Comparison of ENCODE assay signal across 9 mouse cellular contexts in genomic region chr5:67048003-67048402, GRCm38 (mm10). TPM values are rescaled to one million over a fixed set of nuclear protein-coding genes. Genes with fewer than 3 reads are reported as not detected.
DNase-seq lines count a peak whose midpoint lies in the region; ATAC-seq lines count a peak whose summit lies in the region.
"Had no signal": no experiment of that assay in that cellular context is flagged by ENCODE, and none has a peak within 500 bp of the region (broad histone marks: within the 10 kb centered on the region; RNA-seq: fewer than 3 reads in every experiment).

No protein-coding gene starts in this region.

- intact Hi-C loops in heart, postnatal 25 days (cut with DNase I), result loop anchor here (5.0 kb wide), 1 partner anchor 184 kb away; no protein-coding TSS in a partner anchor

- H3K27me3 ChIP-seq in embryonic facial prominence, embryonic 14.5 days (replicated peaks; ENCODE audit: control insufficient read depth, insufficient read depth, low read length), result no peaks in the 10 kb centered on the region
- no peaks in the 10 kb centered on the region for H3K27me3 ChIP-seq in kidney, embryonic 16.5 days (ENCODE audit: insufficient read depth, low read length)
- no peaks in the 10 kb centered on the region for H3K27me3 ChIP-seq in midbrain, embryonic 11.5 days (ENCODE audit: control insufficient read depth, insufficient read depth, low read length)
- H3K27me3 ChIP-seq: embryonic facial prominence, embryonic 13.5 days had no signal

- peak; percentile 67; the same call in 1 of the 2 replicates for ATAC-seq in embryonic facial prominence, embryonic 14.5 days (ENCODE audit: low read depth)
- 0 out of 2 replicates have a peak, but pooled peaks have one; percentile 46 for ATAC-seq in kidney, embryonic 16.5 days (ENCODE audit: low FRiP score, low TSS enrichment)
- peak; percentile 59 for ATAC-seq in midbrain, embryonic 11.5 days (ENCODE audit: low FRiP score)

- 14% methylated on average over 4 of the region's 4 CpGs for WGBS in embryonic facial prominence, embryonic 14.5 days
- 18% methylated on average over 4 of the region's 4 CpGs for WGBS in kidney, embryonic 16.5 days
- WGBS in midbrain, embryonic 11.5 days, result 11% methylated on average over 4 of the region's 4 CpGs

- no peak overlapping the region for H3K4me2 ChIP-seq in embryonic facial prominence, embryonic 14.5 days (ENCODE audit: low read depth, low read length)
- no peak overlapping the region for H3K4me2 ChIP-seq in kidney, embryonic 16.5 days (replicated peaks; ENCODE audit: low read depth, low read length)
- no peak overlapping the region for H3K4me2 ChIP-seq in midbrain, embryonic 11.5 days
- H3K4me2 ChIP-seq: embryonic facial prominence, embryonic 13.5 days had no signal

- DNase-seq in heart, adult 11 months, result peak; percentile 61
- DNase-seq in heart, postnatal 25 days (ENCODE audit: low spot score), result no peak
- peak; percentile 64 for DNase-seq in A20 (ENCODE audit: low read depth, low spot score)
- peak; percentile 28 for DNase-seq in adrenal gland, postnatal 25 days
- DNase-seq in embryonic facial prominence, embryonic 14.5 days (ENCODE audit: low spot score), result peak; percentile 87
- DNase-seq in midbrain, embryonic 11.5 days (ENCODE audit: low spot score, missing footprints), result peak; percentile 96
- DNase-seq in spleen, adult 12 weeks (ENCODE audit: low spot score), result no peak

- H3K9me3 ChIP-seq in embryonic facial prominence, embryonic 14.5 days (ENCODE audit: control insufficient read depth, low read length), result no peaks in the 10 kb centered on the region
- no peaks in the 10 kb centered on the region for H3K9me3 ChIP-seq in kidney, embryonic 16.5 days (ENCODE audit: low read length)
- no peaks in the 10 kb centered on the region for H3K9me3 ChIP-seq in midbrain, embryonic 11.5 days (ENCODE audit: control insufficient read depth, low read length)
- H3K9me3 ChIP-seq: embryonic facial prominence, embryonic 13.5 days had no signal

- H3K9ac ChIP-seq in embryonic facial prominence, embryonic 14.5 days (ENCODE audit: low read depth, low read length), result no peak overlapping the region
- no peak overlapping the region for H3K9ac ChIP-seq in kidney, embryonic 16.5 days (replicated peaks; ENCODE audit: low read length)
- H3K9ac ChIP-seq in midbrain, embryonic 11.5 days (ENCODE audit: low read length), result no peak overlapping the region
- H3K9ac ChIP-seq: embryonic facial prominence, embryonic 13.5 days had no signal

- H3K4me1 ChIP-seq in embryonic facial prominence, embryonic 14.5 days (ENCODE audit: control insufficient read depth, insufficient read depth, low read length), result no peaks in the 10 kb centered on the region
- no peaks in the 10 kb centered on the region for H3K4me1 ChIP-seq in kidney, embryonic 16.5 days (ENCODE audit: insufficient read depth, low read length)
- no peaks in the 10 kb centered on the region for H3K4me1 ChIP-seq in midbrain, embryonic 11.5 days (ENCODE audit: control insufficient read depth, insufficient read depth, low read length)
- H3K4me1 ChIP-seq: embryonic facial prominence, embryonic 13.5 days had no signal

- H3K27ac ChIP-seq in embryonic facial prominence, embryonic 14.5 days (replicated peaks; ENCODE audit: low read depth, low read length), result no peak overlapping the region
- H3K27ac ChIP-seq in kidney, embryonic 16.5 days (ENCODE audit: low read length), result no peak overlapping the region
- H3K27ac ChIP-seq in midbrain, embryonic 11.5 days (ENCODE audit: low read depth, low read length), result no peak overlapping the region
- H3K27ac ChIP-seq: embryonic facial prominence, embryonic 13.5 days had no signal

- no peak overlapping the region for H3K4me3 ChIP-seq in embryonic facial prominence, embryonic 14.5 days (ENCODE audit: low read depth, low read length)
- H3K4me3 ChIP-seq in kidney, embryonic 16.5 days (ENCODE audit: low read length), result no peak overlapping the region
- H3K4me3 ChIP-seq in midbrain, embryonic 11.5 days (ENCODE audit: low read depth, low read length), result no peak overlapping the region
- H3K4me3 ChIP-seq: embryonic facial prominence, embryonic 13.5 days had no signal

- peaks cover 30% of the 10 kb centered on the region; the same call in 1 of the 2 replicates for H3K36me3 ChIP-seq in embryonic facial prominence, embryonic 14.5 days (ENCODE audit: control insufficient read depth, insufficient read depth, low read length)
- H3K36me3 ChIP-seq in kidney, embryonic 16.5 days (ENCODE audit: insufficient read depth, low read length), result peaks cover 5% of the 10 kb centered on the region
- H3K36me3 ChIP-seq in midbrain, embryonic 11.5 days (ENCODE audit: control insufficient read depth, insufficient read depth, low read length), result no peaks in the 10 kb centered on the region

RNA-seq across cellular contexts. Expression of gene Phox2b, which starts 51.1 kb away (rescaled TPM):
- total RNA-seq in heart, postnatal 25 days (2021), result not detected
- total RNA-seq in adrenal gland, postnatal 25 days (2021), result 11.1 and 18.8 TPM in 2 replicates
- 1.8 and 2.4 TPM in 2 replicates for polyA plus RNA-seq in embryonic facial prominence, embryonic 14.5 days (2014; fragmentation: Nextera tagmentation; extraction: Ambion mirVana)
- 0.53 and 0.64 TPM in 2 replicates for polyA plus RNA-seq in kidney, embryonic 16.5 days (2015; fragmentation: Nextera tagmentation; extraction: Ambion mirVana)
- polyA plus RNA-seq in midbrain, embryonic 11.5 days (2014; fragmentation: Nextera tagmentation; extraction: Ambion mirVana), result 2.5 and 2.8 TPM in 2 replicates

Comparison
In these comparisons a context has a peak if more than half of its experiments do, and no peak if none do; other contexts are left out.
1. DNase-seq: peak in heart, adult 11 months (single experiment), A20 (single experiment), adrenal gland, postnatal 25 days (single experiment), embryonic facial prominence, embryonic 14.5 days (single experiment) and midbrain, embryonic 11.5 days (single experiment); none in heart, postnatal 25 days (single experiment) and spleen, adult 12 weeks (single experiment).
2. Peak in every context shown above with its lines, with median percentiles within 50 percentile points of each other: ATAC-seq.